Mouse (Mus musculus) forebrain, embryonic 11.5 days (tissue): ENCODE results near the gene Cstf2. TPM values are rescaled to one million over a fixed set of nuclear protein-coding genes. Genes with fewer than 3 reads are reported as not detected.

ENCODE experiments used
- ATAC-seq: fragments of 200-750 bp; cut with Nextera tagmentation; replicated peaks from 2 replicates; pipeline ENCODE4 v1.8.0; 2017; ENCODE audit warnings: moderate TSS enrichment; ENCODE audit not compliant: low FRiP score
- DNase-seq: peaks from one replicate; pipeline ENCODE4 v3.0.0-alpha.2; 2017; ENCODE audit warnings: low spot score
- H3K27ac ChIP-seq: fragments of 300-500 bp; sonication (generic); 2 replicates; pipeline ENCODE4 v1.5.1; 2014; ENCODE audit warnings: low read depth, low read length
- H3K27me3 ChIP-seq: fragments of 300-500 bp; sonication (generic); 2 replicates; pipeline ENCODE4 v1.6.1; 2014; ENCODE audit warnings: mild to moderate bottlenecking, low read length, mixed read lengths; ENCODE audit not compliant: control insufficient read depth, insufficient read depth
- H3K36me3 ChIP-seq: fragments of 300-500 bp; sonication (generic); 2 replicates; pipeline ENCODE4 v1.6.1; 2014; ENCODE audit warnings: mild to moderate bottlenecking, low read length, moderate library complexity, mixed read lengths; ENCODE audit not compliant: control insufficient read depth, insufficient read depth
- H3K4me1 ChIP-seq: fragments of 300-500 bp; sonication (generic); replicated peaks from 2 replicates; pipeline ENCODE4 v1.6.1; 2014; ENCODE audit warnings: low read length, mixed read lengths; ENCODE audit not compliant: control insufficient read depth, insufficient read depth
- H3K4me2 ChIP-seq: fragments of 300-500 bp; sonication (generic); 2 replicates; pipeline ENCODE4 v1.6.1; 2014; ENCODE audit warnings: low read depth, mild to moderate bottlenecking, low read length, moderate library complexity, mixed read lengths; ENCODE audit not compliant: severe bottlenecking
- H3K4me3 ChIP-seq: fragments of 300-500 bp; sonication (generic); 2 replicates; pipeline ENCODE4 v1.5.1; 2014; ENCODE audit warnings: low read depth, low read length
- H3K9ac ChIP-seq: fragments of 300-500 bp; sonication (generic); 2 replicates; pipeline ENCODE4 v1.6.1; 2014; ENCODE audit warnings: low read length
- H3K9me3 ChIP-seq: fragments of 300-500 bp; sonication (generic); 2 replicates; pipeline ENCODE4 v1.6.1; 2016; ENCODE audit warnings: low read length, mixed read lengths; ENCODE audit not compliant: control insufficient read depth
- WGBS: fragments of 180-500 bp; shearing (Covaris S2); extraction: QIAGEN DNeasy Blood & Tissue Kit; methylation state at CpG from one replicate; pipeline ENCODE4 v1.1.7; 2014; 5-methylcytosine and 5-hydroxymethylcytosine counted together
- microRNA-seq: library from miRNA; unstranded; fragments of <30 nt; microRNA quantifications from one replicate; pipeline ENCODE4, GENCODE M21; 2016; ENCODE audit not compliant: insufficient number of aligned reads
- polyA plus RNA-seq: library from polyadenylated mRNA; unstranded; fragments of >200 nt; fragmentation: Nextera tagmentation; extraction: Ambion mirVana; gene quantifications from 2 replicates; pipeline ENCODE4 v1.2.1, GENCODE M21; 2014

The Cstf2 gene
- polyA plus RNA-seq, 1 experiment from 2014 or later = 78.0 TPM

DNA sequence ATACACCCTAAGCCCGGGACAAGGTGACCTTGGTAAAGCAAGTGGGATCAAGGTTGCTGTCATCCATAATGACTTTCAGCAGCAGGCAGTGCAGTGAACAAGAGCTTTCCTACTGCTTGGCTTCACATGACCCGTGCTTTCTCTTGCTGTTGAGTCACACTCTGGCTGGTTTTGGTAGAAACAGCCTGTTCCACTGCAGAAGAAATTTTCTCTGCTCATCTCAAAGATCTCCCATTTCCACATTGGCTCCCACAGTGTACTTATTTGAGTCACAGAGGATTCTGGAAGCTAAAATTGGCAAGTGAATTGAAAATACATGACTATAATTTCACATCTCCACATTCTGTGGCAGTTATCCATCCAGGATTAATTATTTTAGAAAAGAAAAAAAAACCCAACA is 43.7 kb downstream of the Cstf2 start:
- H3K9me3 ChIP-seq = no peaks in the 10 kb centered on the region
- H3K27ac ChIP-seq = no peak overlapping the region
- no peaks in the 10 kb centered on the region for H3K4me1 ChIP-seq
- DNase-seq (no peak), ATAC-seq (no peak)
- 85% methylated on average over 2 of the region's 2 CpGs for WGBS
- no peak overlapping the region for H3K9ac ChIP-seq
- H3K36me3 ChIP-seq = no peaks in the 10 kb centered on the region
- no peak overlapping the region for H3K4me2 ChIP-seq
- no peak overlapping the region for H3K4me3 ChIP-seq
- no peaks in the 10 kb centered on the region for H3K27me3 ChIP-seq

- Histone ChIP-seq H3K27ac (no peak overlapping the region), H3K27me3 (peaks cover 2% of the 10 kb centered on the region; the same call in 1 of the 2 replicates), H3K36me3 (no peaks in the 10 kb centered on the region), H3K4me1 (no peaks in the 10 kb centered on the region), H3K9ac (no peak overlapping the region), H3K4me2 (no peak overlapping the region), H3K9me3 (no peaks in the 10 kb centered on the region), H3K4me3 (no peak overlapping the region)
- WGBS = 90% methylated on average over 3 of the region's 3 CpGs
- DNase-seq (no peak), ATAC-seq (no peak)
Measured at GRCm38 (mm10) chrX:134111767-134112166, 52.8 kb downstream of the Cstf2 start.

DNA sequence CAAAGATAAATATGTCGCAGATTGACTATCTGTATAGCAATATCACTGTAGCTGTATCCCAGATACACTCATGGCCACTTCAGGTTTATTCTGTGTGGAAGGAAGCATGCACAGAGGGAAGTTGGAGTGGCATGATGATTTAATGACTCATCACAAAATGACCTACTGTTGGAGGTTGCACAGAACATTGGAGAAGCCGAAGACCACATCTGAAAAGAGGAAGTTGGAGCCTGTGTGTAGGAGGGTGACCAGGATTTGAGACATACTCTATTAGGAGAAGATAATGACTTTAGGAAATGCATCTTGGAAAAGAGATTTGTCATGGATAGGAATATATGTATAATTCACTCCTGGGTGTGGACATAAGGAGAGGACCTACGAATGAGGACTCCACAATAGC is 57.4 kb downstream of the Cstf2 start:
- Histone ChIP-seq H3K27ac (no peak overlapping the region), H3K36me3 (no peaks in the 10 kb centered on the region), H3K4me2 (no peak overlapping the region), H3K4me1 (no peaks in the 10 kb centered on the region), H3K27me3 (no peaks in the 10 kb centered on the region; the same call in 1 of the 2 replicates), H3K4me3 (no peak overlapping the region), H3K9ac (no peak overlapping the region), H3K9me3 (no peaks in the 10 kb centered on the region)
- ATAC-seq = no peak
- DNase-seq = no peak
- 77% methylated on average over 3 of the region's 3 CpGs for WGBS

GRCm38 (mm10) chrX:134128549-134128948 is 69.6 kb downstream of the Cstf2 start:
- Histone ChIP-seq H3K4me1 (no peaks in the 10 kb centered on the region), H3K9me3 (no peaks in the 10 kb centered on the region), H3K36me3 (no peaks in the 10 kb centered on the region), H3K9ac (no peak overlapping the region), H3K27ac (no peak overlapping the region), H3K27me3 (peaks cover 2% of the 10 kb centered on the region; the same call in 1 of the 2 replicates), H3K4me3 (no peak overlapping the region), H3K4me2 (no peak overlapping the region)
- ATAC-seq (no peak), DNase-seq (no peak)
- 80% methylated on average over 3 of the region's 3 CpGs for WGBS

GRCm38 (mm10) chrX:134132295-134132694 is 73.3 kb downstream of the Cstf2 start:
- H3K4me1 ChIP-seq = no peaks in the 10 kb centered on the region
- H3K27me3 ChIP-seq = peaks cover 4% of the 10 kb centered on the region; the same call in 1 of the 2 replicates
- H3K9me3 ChIP-seq = no peaks in the 10 kb centered on the region
- H3K4me2 ChIP-seq = no peak overlapping the region
- H3K9ac ChIP-seq = no peak overlapping the region
- no peak overlapping the region for H3K27ac ChIP-seq
- H3K4me3 ChIP-seq = no peak overlapping the region
- no peak for DNase-seq
- no peak for ATAC-seq
- WGBS = 25% methylated on average over 5 of the region's 5 CpGs
- no peaks in the 10 kb centered on the region for H3K36me3 ChIP-seq

- ATAC-seq (no peak), DNase-seq (no peak)
- no peak overlapping the region for H3K4me3 ChIP-seq
- no peaks in the 10 kb centered on the region for H3K36me3 ChIP-seq
- H3K4me2 ChIP-seq = no peak overlapping the region
- 49% methylated on average over 3 of the region's 3 CpGs for whole genome bisulfite sequencing
- no peaks in the 10 kb centered on the region for H3K4me1 ChIP-seq
- no peaks in the 10 kb centered on the region for H3K9me3 ChIP-seq
- H3K27me3 ChIP-seq = peaks cover 2% of the 10 kb centered on the region; the same call in 1 of the 2 replicates
- no peak overlapping the region for H3K9ac ChIP-seq
- no peak overlapping the region for H3K27ac ChIP-seq
Measured at GRCm38 (mm10) chrX:134133821-134134220, 74.8 kb downstream of the Cstf2 start.

Small RNA genes within 50 kb of the gene (microRNA-seq; reads per million reads assigned to microRNA genes)
- gene Mir3112 = not detected

Other genes starting within 250 kb of the Cstf2 start
- 1.3 and 2.0 TPM in 2 replicates for gene Tnmd, start 208.2 kb upstream of the Cstf2 start, polyA plus RNA-seq
- 207 and 218 TPM in 2 replicates for gene Tspan6, start 160.8 kb upstream of the Cstf2 start, polyA plus RNA-seq
- 0.95 and 1.0 TPM in 2 replicates for gene Srpx2, start 150.8 kb upstream of the Cstf2 start, polyA plus RNA-seq
- gene Sytl4, start 77.4 kb upstream of the Cstf2 start, polyA plus RNA-seq = 0.88 and 2.2 TPM in 2 replicates
- not detected in 2 replicates for gene Xkrx, start 102.9 kb downstream of the Cstf2 start, polyA plus RNA-seq
- not detected in 2 replicates for gene Arl13a, start 128.3 kb downstream of the Cstf2 start, polyA plus RNA-seq
- gene Nox1, start 162.8 kb downstream of the Cstf2 start, polyA plus RNA-seq = 0.11 and 0.17 TPM in 2 replicates
- gene Trmt2b, start 217.8 kb downstream of the Cstf2 start, polyA plus RNA-seq = 10.2 and 10.8 TPM in 2 replicates
- 19.9 and 20.5 TPM in 2 replicates for gene Tmem35a, start 236.0 kb downstream of the Cstf2 start, polyA plus RNA-seq
- 33.7 and 34.2 TPM in 2 replicates for gene Cenpi, start 248.9 kb downstream of the Cstf2 start, polyA plus RNA-seq